Mouse (Mus musculus) embryonic facial prominence, embryonic 14.5 days (tissue): ENCODE results near the gene Hip1. TPM values are rescaled to one million over a fixed set of nuclear protein-coding genes. Genes with fewer than 3 reads are reported as not detected.

ENCODE experiments used
- ATAC-seq: fragments of 200-750 bp; cut with Nextera tagmentation; 2 replicates; pipeline ENCODE4 v1.8.0; 2017; ENCODE audit warnings: low read depth, moderate number of reproducible peaks, moderate TSS enrichment
- DNase-seq: peaks from one replicate; pipeline ENCODE4 v3.0.0-alpha.2; 2015; ENCODE audit warnings: low spot score
- H3K27ac ChIP-seq: fragments of 300-500 bp; sonication (generic); replicated peaks from 2 replicates; pipeline ENCODE4 v1.5.1; 2014; ENCODE audit warnings: low read depth, mild to moderate bottlenecking, low read length, moderate library complexity
- H3K27me3 ChIP-seq: fragments of 300-500 bp; sonication (generic); replicated peaks from 2 replicates; pipeline ENCODE4 v1.6.1; 2014; ENCODE audit warnings: low read length; ENCODE audit not compliant: control insufficient read depth, insufficient read depth
- H3K36me3 ChIP-seq: fragments of 300-500 bp; sonication (generic); 2 replicates; pipeline ENCODE4 v1.6.1; 2014; ENCODE audit warnings: low read length, mixed read lengths; ENCODE audit not compliant: control insufficient read depth, insufficient read depth
- H3K4me1 ChIP-seq: fragments of 300-500 bp; sonication (generic); 2 replicates; pipeline ENCODE4 v1.6.1; 2014; ENCODE audit warnings: antibody characterized with exemption, low read length; ENCODE audit not compliant: control insufficient read depth, insufficient read depth
- H3K4me2 ChIP-seq: fragments of 300-500 bp; sonication (generic); 2 replicates; pipeline ENCODE4 v1.6.1; 2014; ENCODE audit warnings: low read depth, mild to moderate bottlenecking, low read length, moderate library complexity, mixed read lengths
- H3K4me3 ChIP-seq: fragments of 300-500 bp; sonication (generic); 2 replicates; pipeline ENCODE4 v1.5.1; 2014; ENCODE audit warnings: low read depth, mild to moderate bottlenecking, low read length
- H3K9ac ChIP-seq: fragments of 300-500 bp; sonication (generic); 2 replicates; pipeline ENCODE4 v1.6.1; 2014; ENCODE audit warnings: low read depth, mild to moderate bottlenecking, low read length, moderate library complexity, mixed read lengths
- H3K9me3 ChIP-seq: fragments of 300-500 bp; sonication (generic); 2 replicates; pipeline ENCODE4 v1.6.1; 2016; ENCODE audit warnings: low read length; ENCODE audit not compliant: control insufficient read depth
- WGBS: fragments of 180-500 bp; shearing (Covaris S2); extraction: QIAGEN DNeasy Blood & Tissue Kit; methylation state at CpG from one replicate; pipeline ENCODE4 v1.1.7; 2014; 5-methylcytosine and 5-hydroxymethylcytosine counted together
- polyA plus RNA-seq: library from polyadenylated mRNA; unstranded; fragments of >200 nt; fragmentation: Nextera tagmentation; extraction: Ambion mirVana; gene quantifications from 2 replicates; pipeline ENCODE4 v1.2.1, GENCODE M21; 2014

Hip1 gene
- polyA plus RNA-seq, 1 experiment from 2014 or later: 45.6 TPM

- no peaks in the 10 kb centered on the region for H3K27me3 ChIP-seq
- ATAC-seq (no peak), DNase-seq (peak; percentile 40)
- H3K9me3 ChIP-seq: no peaks in the 10 kb centered on the region
- H3K9ac ChIP-seq: peak overlapping the region; percentile 66
- peaks cover 8% of the 10 kb centered on the region for H3K4me1 ChIP-seq
- 0 out of 2 replicates have a peak overlapping the region, but pooled peaks have one; percentile 22 for H3K27ac ChIP-seq
- no peaks in the 10 kb centered on the region for H3K36me3 ChIP-seq
- H3K4me2 ChIP-seq: peak overlapping the region; percentile 88
- H3K4me3 ChIP-seq: peak overlapping the region; percentile 63
- 3% methylated on average over 15 of the region's 15 CpGs for WGBS
Measured at GRCm38 (mm10) chr5:135544032-135544558, 825 bp downstream of the Hip1 start.

GRCm38 (mm10) chr5:135537794-135538214 lies 7.1 kb downstream of the Hip1 start:
- 81% methylated on average over 7 of the region's 10 CpGs for WGBS
- no peaks in the 10 kb centered on the region for H3K9me3 ChIP-seq
- H3K4me3 ChIP-seq: no peak overlapping the region
- no peaks in the 10 kb centered on the region for H3K36me3 ChIP-seq
- DNase-seq (no peak), ATAC-seq (no peak)
- no peak overlapping the region for H3K4me2 ChIP-seq
- no peak overlapping the region for H3K27ac ChIP-seq
- no peak overlapping the region for H3K9ac ChIP-seq
- H3K27me3 ChIP-seq: no peaks in the 10 kb centered on the region
- no peaks in the 10 kb centered on the region; the same call in 1 of the 2 replicates for H3K4me1 ChIP-seq

DNA sequence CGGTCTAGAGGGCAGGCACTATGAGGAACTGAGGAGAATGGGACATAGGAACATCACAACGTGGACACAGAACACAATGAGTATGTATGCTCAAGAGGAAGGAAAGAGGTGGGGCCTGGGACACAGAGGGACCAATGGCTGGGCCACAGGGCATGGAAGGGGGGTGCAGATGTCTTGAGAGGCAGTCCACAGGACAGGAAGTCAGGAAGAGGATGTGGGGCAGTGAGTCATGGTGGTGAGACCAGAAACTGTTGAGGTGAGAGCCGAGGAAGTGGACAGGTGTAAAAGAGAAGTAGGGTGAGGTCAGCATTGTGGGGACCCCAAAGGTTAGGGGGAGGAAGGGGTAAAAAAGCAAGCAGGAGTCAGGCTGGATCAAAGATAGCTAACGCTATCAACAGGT lies 7.6 kb downstream of the Hip1 start:
- 80% methylated on average over 4 of the region's 4 CpGs for WGBS
- no peaks in the 10 kb centered on the region for H3K9me3 ChIP-seq
- no peaks in the 10 kb centered on the region for H3K36me3 ChIP-seq
- no peaks in the 10 kb centered on the region for H3K27me3 ChIP-seq
- ATAC-seq (no peak), DNase-seq (no peak)
- H3K27ac ChIP-seq: no peak overlapping the region
- no peak overlapping the region for H3K9ac ChIP-seq
- no peak overlapping the region for H3K4me3 ChIP-seq
- no peaks in the 10 kb centered on the region; the same call in 1 of the 2 replicates for H3K4me1 ChIP-seq
- no peak overlapping the region for H3K4me2 ChIP-seq

DNA sequence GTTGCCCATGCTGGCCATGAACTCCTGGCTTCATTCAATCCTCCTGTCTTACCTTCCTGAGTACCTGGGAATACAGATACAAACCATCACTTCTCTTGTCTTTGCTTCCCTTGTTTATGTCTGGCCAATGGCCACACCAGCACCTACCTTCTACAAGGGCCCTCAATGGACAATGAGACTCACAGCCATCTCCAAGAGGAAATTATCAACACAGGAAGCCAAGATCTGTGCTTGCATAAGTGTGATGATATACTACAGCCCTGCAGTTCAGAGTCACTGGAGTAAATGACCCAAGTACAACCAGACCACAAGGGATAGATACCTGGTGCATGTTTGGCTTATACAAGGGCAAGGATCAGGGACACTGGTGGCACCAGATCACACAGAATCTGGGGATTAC lies 9.1 kb downstream of the Hip1 start:
- ATAC-seq (no peak), DNase-seq (no peak)
- no peak overlapping the region for H3K4me3 ChIP-seq
- no peak overlapping the region for H3K9ac ChIP-seq
- no peaks in the 10 kb centered on the region for H3K27me3 ChIP-seq
- H3K36me3 ChIP-seq: no peaks in the 10 kb centered on the region
- H3K27ac ChIP-seq: no peak overlapping the region
- no peak overlapping the region for H3K4me2 ChIP-seq
- no peaks in the 10 kb centered on the region for H3K9me3 ChIP-seq
- no peaks in the 10 kb centered on the region; the same call in 1 of the 2 replicates for H3K4me1 ChIP-seq

DNA sequence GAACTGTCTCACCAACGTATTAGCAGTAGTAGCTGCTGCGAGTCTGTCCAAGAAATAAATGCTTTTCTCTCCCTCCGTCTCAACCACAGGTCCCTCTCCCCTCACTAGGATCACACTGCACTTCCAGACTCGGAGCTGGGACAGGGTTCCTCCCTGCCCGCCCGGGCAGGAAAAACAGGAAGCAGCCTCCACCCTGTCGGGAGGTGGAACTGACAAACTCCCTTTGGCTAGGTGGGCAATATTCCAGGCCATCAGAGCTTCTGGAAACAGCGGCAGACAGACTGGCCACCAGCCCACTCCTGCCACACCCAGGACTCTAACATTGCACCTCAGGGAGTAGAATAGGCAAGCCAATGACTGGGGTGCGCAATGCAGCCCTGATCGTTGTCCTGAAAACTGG lies 11.5 kb downstream of the Hip1 start:
- no peaks in the 10 kb centered on the region for H3K9me3 ChIP-seq
- H3K4me2 ChIP-seq: peak overlapping the region; percentile 3; the same call in 1 of the 2 replicates
- H3K27me3 ChIP-seq: no peaks in the 10 kb centered on the region
- peak; percentile 61 for DNase-seq
- H3K36me3 ChIP-seq: no peaks in the 10 kb centered on the region
- no peak overlapping the region for H3K9ac ChIP-seq
- ATAC-seq: no peak
- H3K27ac ChIP-seq: peak overlapping the region; percentile 53; the same call in 1 of the 2 replicates
- WGBS: 58% methylated on average over 10 of the region's 10 CpGs
- no peaks in the 10 kb centered on the region; the same call in 1 of the 2 replicates for H3K4me1 ChIP-seq
- H3K4me3 ChIP-seq: no peak overlapping the region

DNA sequence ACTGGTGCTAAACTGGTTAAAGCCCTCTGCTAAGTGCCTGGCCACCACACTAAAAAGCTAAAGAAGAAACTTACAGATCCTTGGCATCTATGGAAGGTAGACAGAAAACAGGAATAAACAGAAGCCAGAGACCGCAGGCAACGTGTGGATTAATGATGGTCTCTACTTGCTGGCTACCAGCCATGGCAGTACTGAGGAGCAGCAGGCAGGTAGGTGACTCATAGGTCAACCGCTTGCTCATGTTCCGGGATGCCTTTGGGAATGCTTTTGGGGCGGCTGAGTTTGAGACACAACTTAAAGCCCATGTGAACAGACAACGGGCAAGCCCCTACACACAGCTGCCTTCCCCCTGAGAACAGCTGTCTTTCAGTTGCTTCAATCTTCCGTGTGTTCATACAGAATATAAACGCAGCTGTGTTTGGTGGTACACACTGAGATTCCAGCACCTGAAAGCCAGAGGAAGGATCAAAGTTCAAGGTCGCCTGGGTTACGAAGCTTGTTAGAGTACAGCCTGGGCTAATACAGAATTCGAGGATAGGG lies 13.5 kb downstream of the Hip1 start:
- Histone ChIP-seq H3K27me3 (no peaks in the 10 kb centered on the region), H3K9ac (no peak overlapping the region), H3K4me2 (no peak overlapping the region), H3K9me3 (no peaks in the 10 kb centered on the region), H3K27ac (no peak overlapping the region), H3K4me1 (no peaks in the 10 kb centered on the region; the same call in 1 of the 2 replicates), H3K36me3 (no peaks in the 10 kb centered on the region), H3K4me3 (no peak overlapping the region)
- 62% methylated on average over 11 of the region's 11 CpGs for WGBS
- DNase-seq (peak; percentile 34), ATAC-seq (no peak)

DNA sequence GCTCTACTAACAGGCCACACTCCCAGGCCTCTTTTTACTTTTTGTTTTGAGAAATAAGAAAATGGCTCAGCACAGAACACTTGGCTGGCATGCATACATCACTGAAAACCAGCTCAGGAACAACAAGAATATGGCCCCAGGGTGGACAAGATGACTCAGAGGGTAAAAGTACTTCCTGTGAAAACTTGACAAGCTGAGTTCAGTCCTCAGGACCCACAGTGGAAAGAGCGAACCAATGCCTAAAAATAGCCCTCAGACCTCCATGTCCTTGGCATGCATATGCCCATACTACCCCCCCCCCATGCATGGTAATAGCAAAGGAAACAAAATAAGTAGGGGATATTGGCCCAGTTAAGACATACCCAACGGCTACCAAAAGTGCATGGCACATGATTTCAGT lies 15.0 kb downstream of the Hip1 start:
- DNase-seq: no peak
- no peaks in the 10 kb centered on the region for H3K36me3 ChIP-seq
- no peaks in the 10 kb centered on the region; the same call in 1 of the 2 replicates for H3K4me1 ChIP-seq
- no peak overlapping the region for H3K9ac ChIP-seq
- ATAC-seq: no peak
- whole genome bisulfite sequencing: 65% methylated on average over 2 of the region's 2 CpGs
- H3K4me2 ChIP-seq: no peak overlapping the region
- H3K9me3 ChIP-seq: no peaks in the 10 kb centered on the region
- no peak overlapping the region for H3K27ac ChIP-seq
- no peaks in the 10 kb centered on the region for H3K27me3 ChIP-seq
- no peak overlapping the region for H3K4me3 ChIP-seq

DNA sequence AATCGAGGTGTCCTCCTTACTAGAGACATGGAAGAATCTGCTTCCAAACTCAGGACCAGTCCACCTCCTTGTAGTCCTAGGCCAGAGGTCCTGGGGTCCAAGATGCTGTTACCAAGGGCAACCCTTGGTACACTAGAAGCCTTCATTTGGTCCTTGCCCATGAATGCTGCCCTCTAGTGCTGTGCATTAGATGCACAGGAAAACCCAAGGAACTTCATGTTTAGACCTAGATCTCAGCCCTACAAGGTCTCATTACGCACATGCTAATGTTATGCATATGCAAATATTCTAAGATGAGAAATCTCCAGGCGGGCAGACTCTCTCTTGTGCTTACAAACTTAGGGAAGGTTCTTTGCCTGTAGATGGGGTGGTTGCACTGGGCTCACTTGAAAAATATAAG lies 15.6 kb downstream of the Hip1 start:
- ATAC-seq: no peak
- H3K9me3 ChIP-seq: no peaks in the 10 kb centered on the region
- H3K9ac ChIP-seq: no peak overlapping the region
- H3K36me3 ChIP-seq: no peaks in the 10 kb centered on the region
- H3K4me3 ChIP-seq: no peak overlapping the region
- H3K4me2 ChIP-seq: no peak overlapping the region
- 82% methylated on average over 3 of the region's 3 CpGs for WGBS
- no peak for DNase-seq
- H3K27me3 ChIP-seq: no peaks in the 10 kb centered on the region
- H3K4me1 ChIP-seq: no peaks in the 10 kb centered on the region; the same call in 1 of the 2 replicates
- H3K27ac ChIP-seq: no peak overlapping the region

- ATAC-seq (no peak), DNase-seq (no peak)
- H3K27ac ChIP-seq: no peak overlapping the region
- peaks cover 4% of the 10 kb centered on the region; the same call in 1 of the 2 replicates for H3K36me3 ChIP-seq
- H3K9me3 ChIP-seq: no peaks in the 10 kb centered on the region
- H3K27me3 ChIP-seq: no peaks in the 10 kb centered on the region
- WGBS: 49% methylated on average over 7 of the region's 7 CpGs
- H3K4me1 ChIP-seq: no peaks in the 10 kb centered on the region
- H3K4me2 ChIP-seq: no peak overlapping the region
- H3K9ac ChIP-seq: no peak overlapping the region
- no peak overlapping the region for H3K4me3 ChIP-seq
Measured at GRCm38 (mm10) chr5:135527986-135528385, 16.9 kb downstream of the Hip1 start.
